Mouse (Mus musculus): ENCODE results near the gene Ncf1.
A peak's percentile ranks its signal among the peaks of the same experiment; 100 is the strongest.

Ncf1 gene

GRCm38 (mm10) chr5:134206721-134207120, 22.7 kb downstream of the Ncf1 start:
- no peak for DNase-seq

- DNase-seq = no peak
Observed at GRCm38 (mm10) chr5:134193664-134194063, 35.8 kb downstream of the Ncf1 start.

- no peak for DNase-seq
Observed at GRCm38 (mm10) chr5:134188571-134188970, 40.9 kb downstream of the Ncf1 start.

- DNase-seq = no peak
Observed at GRCm38 (mm10) chr5:134186961-134187731, 42.3 kb downstream of the Ncf1 start.

- no peak for DNase-seq
Observed at GRCm38 (mm10) chr5:134186059-134186458, 43.4 kb downstream of the Ncf1 start.

GRCm38 (mm10) chr5:134183880-134184808, 45.3 kb downstream of the Ncf1 start, which contains the start of gene Gtf2ird2:
Gene Gtf2ird2, plus strand, starts transcription at chr5:134184019.
- peak; percentile 99 for DNase-seq

GRCm38 (mm10) chr5:134183162-134183561, 46.3 kb downstream of the Ncf1 start:
- DNase-seq = no peak

GRCm38 (mm10) chr5:134182735-134183134, 46.7 kb downstream of the Ncf1 start:
- DNase-seq = peak; percentile 57

- DNase-seq = no peak
Observed at GRCm38 (mm10) chr5:134182172-134182571, 47.3 kb downstream of the Ncf1 start.

- DNase-seq = peak; percentile 61
Observed at GRCm38 (mm10) chr5:134179871-134180270, 49.6 kb downstream of the Ncf1 start.

GRCm38 (mm10) chr5:134178536-134178935, 50.9 kb downstream of the Ncf1 start:
- no peak for DNase-seq

GRCm38 (mm10) chr5:134176169-134176881, 53.1 kb downstream of the Ncf1 start, which contains the start of gene Rcc1l:
Gene Rcc1l, minus strand, starts transcription at chr5:134176774.
- DNase-seq = peak; percentile 84

- DNase-seq = no peak
Observed at GRCm38 (mm10) chr5:134175696-134176095, 53.7 kb downstream of the Ncf1 start.

GRCm38 (mm10) chr5:134173206-134173605, 56.2 kb downstream of the Ncf1 start:
- DNase-seq = no peak

- DNase-seq = no peak
Observed at GRCm38 (mm10) chr5:134170167-134170566, 59.3 kb downstream of the Ncf1 start.

Data from kidney, adult 11 months (tissue).